Mouse (Mus musculus) hematopoietic stem cell, adult 5-6 weeks (primary cell): ENCODE measurements at regions not wholly inside any gene's neighbourhood (a gene's known extent, or its start where the extent isn't known, plus 50 kb on each side); places are given as distances from the start of the nearest gene placed in this dataset.

Experiments
- ATAC-seq, 2 experiments: fragments of 125-278 bp in 1 of 2; replicated peaks in 1 of 2; 2 replicates each; pipeline ENCODE4 v1.8.0; 2016 to 2017; ENCODE audit warnings: inconsistent platforms in 2 of 2, mild to moderate bottlenecking in 2 of 2, moderate number of reproducible peaks in 2 of 2, low read depth in 1 of 2, moderate TSS enrichment in 1 of 2; ENCODE audit not compliant: low FRiP score in 2 of 2, poor library complexity in 2 of 2, severe bottlenecking in 2 of 2, insufficient read depth in 1 of 2, low TSS enrichment in 1 of 2

DNA sequence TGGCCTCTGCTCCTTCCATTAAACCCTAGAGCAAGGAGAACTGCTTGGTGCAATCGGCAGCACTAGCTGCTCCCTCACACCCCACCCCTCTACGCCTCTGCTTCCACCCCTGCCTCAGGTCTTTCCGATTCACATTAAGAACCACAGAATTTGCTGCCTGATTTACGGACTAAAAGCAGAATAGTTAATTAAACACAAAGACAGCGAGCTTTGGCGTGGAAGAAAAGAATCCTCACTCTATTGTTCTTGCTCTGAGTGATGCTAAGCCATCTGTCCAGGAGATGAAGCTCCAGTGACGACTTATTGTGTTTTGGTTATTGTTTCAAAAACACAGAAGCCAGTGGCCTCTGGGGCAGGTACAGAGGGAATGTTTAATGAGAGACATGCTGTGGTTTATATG, 438.9 kb upstream of the Kcnab2 start:
- no peak for ATAC-seq

- no peak for ATAC-seq
Measured at GRCm38 (mm10) chr4:152913497-152913896, 435.8 kb upstream of the Kcnab2 start.

DNA sequence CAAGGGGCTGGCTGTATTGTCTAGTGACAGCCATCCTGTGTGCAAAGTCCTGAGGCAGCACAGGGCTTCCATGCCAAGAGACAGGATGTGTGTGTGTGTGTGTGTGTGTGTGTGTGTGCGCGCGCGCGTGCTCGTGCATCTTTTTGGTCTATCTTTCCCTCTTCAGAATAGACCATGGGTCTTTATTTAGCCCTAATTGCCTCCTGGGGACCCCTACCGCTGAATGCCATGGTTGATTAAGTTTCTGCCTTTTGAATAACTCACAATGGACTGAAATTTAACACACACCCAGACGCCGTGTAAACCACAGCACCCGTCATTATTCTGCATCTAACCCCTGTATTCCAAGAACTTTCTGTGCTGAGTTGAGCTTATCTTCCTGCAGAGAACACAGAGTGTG, 435.2 kb upstream of the Kcnab2 start:
- no peak for ATAC-seq

DNA sequence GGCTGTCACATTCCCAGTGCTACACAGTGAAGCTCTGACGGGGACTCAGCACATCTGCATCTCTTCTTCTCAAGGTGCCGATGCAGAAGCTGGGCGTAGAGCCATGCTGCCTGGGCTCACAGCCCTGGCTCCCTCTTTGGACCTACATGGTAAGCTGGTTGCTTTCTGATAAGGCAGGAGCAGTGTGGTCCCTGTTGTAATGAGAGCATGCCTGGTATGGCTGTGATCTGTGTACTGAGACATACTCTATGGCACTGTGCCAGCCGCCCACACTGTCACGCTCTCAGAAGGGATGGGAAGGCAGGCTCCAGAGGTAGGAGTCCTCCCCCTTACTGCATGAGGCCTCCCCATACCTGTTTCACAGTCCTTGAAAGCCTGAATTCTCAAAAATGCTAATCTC, 430.6 kb upstream of the Kcnab2 start:
- ATAC-seq: no peak

GRCm38 (mm10) chr4:152902851-152903250, 425.2 kb upstream of the Kcnab2 start:
- no peak for ATAC-seq

- no peak for ATAC-seq
Measured at GRCm38 (mm10) chr4:152900049-152900448, 422.4 kb upstream of the Kcnab2 start.

DNA sequence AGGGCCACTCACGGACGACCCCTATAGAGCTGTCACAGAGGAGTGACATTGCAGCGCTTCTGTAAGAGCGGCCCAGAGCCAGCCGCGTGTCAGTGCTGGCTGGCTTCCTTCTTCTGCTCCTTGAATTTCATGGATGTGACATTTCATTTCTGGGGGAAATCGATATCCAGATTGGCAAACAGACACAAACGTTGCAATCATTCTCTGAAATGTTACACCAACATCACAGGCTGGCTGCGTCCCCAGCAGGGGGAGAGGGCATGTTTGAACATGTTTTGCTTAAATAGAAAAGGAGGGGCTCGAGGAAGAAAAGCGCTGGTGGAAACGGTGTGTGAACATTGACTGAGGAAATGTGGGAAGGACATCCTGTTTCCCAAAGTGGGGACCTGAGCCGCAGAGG, 417.4 kb upstream of the Kcnab2 start:
- no peak for ATAC-seq

GRCm38 (mm10) chr4:152892997-152893396, 415.3 kb upstream of the Kcnab2 start:
- ATAC-seq: no peak

DNA sequence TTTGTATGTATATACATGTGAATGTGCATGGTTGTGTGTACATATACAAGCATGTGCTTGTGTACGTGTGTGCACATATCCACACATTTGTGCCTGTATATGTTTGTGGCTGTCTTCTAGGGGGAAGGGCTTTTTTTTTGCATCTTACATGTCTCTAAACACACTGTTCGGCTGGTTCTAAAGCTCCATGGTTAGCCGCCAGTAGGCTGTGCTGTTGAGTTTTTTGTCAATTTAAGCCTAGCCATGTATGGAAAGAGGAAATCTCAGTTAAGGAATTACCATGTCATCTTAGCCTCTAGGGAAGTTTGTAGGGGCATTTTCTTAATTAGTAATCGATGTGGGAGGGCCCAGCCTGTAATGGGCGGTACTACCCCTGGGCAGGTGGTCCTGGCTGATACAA, 411.5 kb upstream of the Kcnab2 start:
- no peak for ATAC-seq

- no peak for ATAC-seq
Measured at GRCm38 (mm10) chr4:152888306-152888705, 410.6 kb upstream of the Kcnab2 start.

GRCm38 (mm10) chr4:152886773-152887172, 409.1 kb upstream of the Kcnab2 start:
- no peak for ATAC-seq

DNA sequence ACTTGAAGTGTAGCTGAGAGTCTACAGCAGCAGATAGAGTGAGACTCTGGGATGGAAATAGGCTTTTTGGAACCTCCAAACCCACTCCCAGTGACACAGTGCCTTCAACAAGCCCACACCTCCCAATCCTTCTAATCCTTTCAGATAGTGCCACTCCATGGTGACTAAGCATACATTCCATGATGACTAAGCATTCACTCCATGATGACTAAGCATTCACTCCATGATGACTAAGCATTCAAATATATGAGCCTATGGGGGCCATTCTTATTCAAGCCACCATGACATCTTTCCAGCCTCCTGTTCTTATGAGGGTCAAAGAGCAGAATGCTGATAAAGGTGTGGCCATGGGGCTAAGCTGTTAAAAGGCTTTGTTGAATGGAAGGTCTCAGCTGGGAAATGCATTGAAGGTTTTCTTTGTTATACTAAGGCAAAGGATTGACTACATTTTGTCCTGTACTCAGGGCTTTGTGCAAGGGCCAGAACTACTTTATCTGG, 403.8 kb upstream of the Kcnab2 start:
- ATAC-seq: no peak

DNA sequence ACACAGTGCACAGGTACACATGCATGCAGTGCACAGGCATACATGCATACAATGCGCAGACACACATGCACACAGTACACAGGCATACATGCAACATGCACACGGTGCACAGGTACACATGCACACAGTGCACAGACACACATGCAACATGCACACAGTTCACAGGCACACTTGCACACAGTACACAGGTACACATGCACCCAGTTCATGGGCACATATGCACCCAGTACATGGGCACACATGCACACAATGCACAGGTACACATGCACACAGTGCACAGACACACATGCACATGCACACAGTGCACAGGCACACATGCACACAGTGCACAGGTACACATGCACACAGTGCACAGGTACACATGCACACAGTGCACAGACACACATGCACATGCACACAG, 402.7 kb upstream of the Kcnab2 start:
- 0 out of 4 replicates have a peak, but pooled peaks of 1 of the 2 experiments have one; percentile 32 for ATAC-seq

- no peak for ATAC-seq
Measured at GRCm38 (mm10) chr4:152878941-152879340, 401.3 kb upstream of the Kcnab2 start.

GRCm38 (mm10) chr4:152878401-152878800, 400.7 kb upstream of the Kcnab2 start:
- ATAC-seq: no peak

- ATAC-seq: no peak
Measured at GRCm38 (mm10) chr4:152870046-152870445, 392.4 kb upstream of the Kcnab2 start.

DNA sequence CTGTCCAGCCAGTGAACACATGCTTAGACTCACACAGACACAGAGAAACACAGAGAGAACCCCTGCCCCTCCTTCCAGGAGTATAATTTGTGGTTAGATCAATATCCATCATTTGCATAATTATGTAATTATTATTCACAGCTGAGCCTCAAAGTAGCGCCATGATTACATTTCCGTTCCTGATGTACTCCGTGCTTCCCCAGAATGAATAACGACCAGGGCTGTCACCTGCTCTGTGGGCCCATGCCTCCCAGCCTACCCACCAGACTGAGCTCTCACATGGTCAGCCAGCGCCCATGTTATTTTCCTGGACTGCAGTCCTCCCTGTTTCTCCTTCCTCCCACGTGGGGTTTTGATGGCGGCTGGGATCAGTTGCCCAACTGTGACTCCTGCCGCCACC, 388.2 kb upstream of the Kcnab2 start:
- ATAC-seq: no peak

GRCm38 (mm10) chr4:152862818-152863614, 385.3 kb upstream of the Kcnab2 start:
- ATAC-seq: no peak

DNA sequence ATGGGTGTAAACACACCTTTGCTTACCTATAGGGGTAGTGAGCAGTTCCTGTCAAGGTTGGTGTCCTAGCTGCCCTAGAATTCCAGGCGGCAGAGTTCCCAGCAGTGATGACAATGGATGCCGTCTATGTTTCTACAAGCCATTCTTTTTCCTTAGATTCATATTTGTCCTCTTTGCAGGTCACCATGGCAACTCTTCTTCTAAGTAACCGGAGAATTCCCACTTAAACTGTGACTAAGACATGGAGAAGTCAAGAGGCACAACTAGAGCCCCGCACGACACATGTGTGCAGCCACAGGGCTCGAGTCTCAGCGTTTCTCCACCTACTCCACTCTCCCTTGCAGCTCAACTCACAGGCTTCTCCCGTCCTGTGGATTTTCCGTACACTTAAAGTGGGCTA, 381.5 kb upstream of the Kcnab2 start:
- ATAC-seq: no peak
